Mouse (Mus musculus): Measurements from ENCODE around the gene Pi4k2b. TPM values are rescaled to one million over a fixed set of nuclear protein-coding genes. Genes with fewer than 3 reads are reported as not detected.

Pi4k2b gene
- polyA plus RNA-seq, 1 experiment = 65.9 TPM

DNA sequence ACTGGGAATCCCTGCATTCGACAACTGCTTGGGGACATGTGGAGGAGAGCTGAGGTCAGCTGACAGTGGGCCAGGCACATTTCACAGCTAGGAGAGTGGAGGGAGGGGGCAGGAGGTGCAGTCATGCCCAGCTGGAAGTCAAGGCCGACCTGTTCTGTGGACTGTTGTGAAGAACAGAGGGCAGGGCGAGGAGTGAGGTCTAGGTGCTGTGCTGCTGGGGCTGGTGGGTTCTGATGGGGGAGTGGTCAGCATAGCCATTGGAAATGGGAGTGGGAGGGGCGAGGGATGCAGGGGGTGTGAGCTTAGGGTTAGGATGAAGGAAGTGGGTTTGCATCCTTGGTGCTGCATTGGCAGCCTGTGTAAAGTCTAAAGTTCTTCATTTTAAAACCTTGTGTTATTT, 64.4 kb downstream of the Pi4k2b start:
- Histone ChIP-seq H3K27ac (ENCODE audit: control insufficient read depth, insufficient read depth, low read depth, low read length) (no peak overlapping the region), H3K4me1 (ENCODE audit: control insufficient read depth, insufficient read depth, low read length) (no peaks in the 10 kb centered on the region), H3K36me3 (ENCODE audit: control insufficient read depth, insufficient read depth, low read length) (no peaks in the 10 kb centered on the region), H3K4me3 (ENCODE audit: control insufficient read depth, low read depth, low read length) (no peak overlapping the region), H3K27me3 (ENCODE audit: control insufficient read depth, insufficient read depth, low read length) (no peaks in the 10 kb centered on the region)
- TF ChIP-seq POLR2A (IDR thresholded peaks at IDR 0.05; ENCODE audit: control insufficient read depth, low read depth, low read length) = no peak
- no peak for TF ChIP-seq CTCF (IDR thresholded peaks at IDR 0.05; ENCODE audit: control insufficient read depth, insufficient read depth, insufficient replicate concordance, low read depth, low read length)

DNA sequence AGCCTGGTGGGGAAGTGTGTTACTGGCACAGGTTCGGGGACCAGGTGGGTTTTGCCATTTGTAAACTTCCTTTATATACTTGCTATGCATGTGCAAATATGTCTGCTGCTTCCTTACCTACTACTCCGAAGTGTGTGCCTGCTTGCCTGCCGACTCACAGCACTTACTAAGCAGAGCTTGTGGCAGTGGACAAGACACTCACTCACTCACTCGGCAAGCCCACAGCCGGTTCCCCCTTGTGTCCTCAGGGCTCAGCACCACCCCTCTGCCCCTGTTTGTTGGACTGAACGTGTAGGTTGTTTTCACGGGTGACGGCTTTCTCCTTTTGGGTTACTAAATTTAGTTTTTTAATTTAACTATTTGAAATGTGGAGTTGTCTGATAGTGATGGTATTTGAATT, 65.0 kb downstream of the Pi4k2b start:
- H3K27me3 ChIP-seq (ENCODE audit: control insufficient read depth, insufficient read depth, low read length) = no peaks in the 10 kb centered on the region
- H3K4me1 ChIP-seq (ENCODE audit: control insufficient read depth, insufficient read depth, low read length) = no peaks in the 10 kb centered on the region
- TF ChIP-seq CTCF (IDR thresholded peaks at IDR 0.05; ENCODE audit: control insufficient read depth, insufficient read depth, insufficient replicate concordance, low read depth, low read length) (no peak), POLR2A (IDR thresholded peaks at IDR 0.05; ENCODE audit: control insufficient read depth, low read depth, low read length) (no peak)
- no peaks in the 10 kb centered on the region for H3K36me3 ChIP-seq (ENCODE audit: control insufficient read depth, insufficient read depth, low read length)
- no peak overlapping the region for H3K27ac ChIP-seq (ENCODE audit: control insufficient read depth, insufficient read depth, low read depth, low read length)
- no peak overlapping the region for H3K4me3 ChIP-seq (ENCODE audit: control insufficient read depth, low read depth, low read length)

DNA sequence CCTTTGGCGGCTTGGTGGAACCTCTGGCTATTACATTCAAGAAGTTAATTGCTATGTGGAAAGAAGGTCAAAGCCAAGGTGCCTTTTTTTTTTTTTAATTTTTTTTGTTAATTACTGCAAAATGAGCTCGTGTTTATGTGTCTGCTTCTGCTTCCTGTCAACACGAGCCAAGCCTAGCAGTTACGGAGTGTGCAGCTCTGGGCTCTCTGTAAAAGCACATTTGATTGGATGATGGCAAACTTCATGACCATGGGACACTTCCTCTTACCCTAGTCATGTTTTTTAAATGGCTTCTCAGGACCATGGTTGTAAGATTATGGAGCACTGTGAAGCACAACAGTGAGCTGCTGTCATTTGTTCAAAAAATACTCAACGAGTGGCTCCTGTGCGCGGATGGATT, 65.7 kb downstream of the Pi4k2b start:
- TF ChIP-seq POLR2A (IDR thresholded peaks at IDR 0.05; ENCODE audit: control insufficient read depth, low read depth, low read length) = no peak
- no peak for TF ChIP-seq CTCF (IDR thresholded peaks at IDR 0.05; ENCODE audit: control insufficient read depth, insufficient read depth, insufficient replicate concordance, low read depth, low read length)
- Histone ChIP-seq H3K36me3 (ENCODE audit: control insufficient read depth, insufficient read depth, low read length) (no peaks in the 10 kb centered on the region), H3K27ac (ENCODE audit: control insufficient read depth, insufficient read depth, low read depth, low read length) (no peak overlapping the region)

DNA sequence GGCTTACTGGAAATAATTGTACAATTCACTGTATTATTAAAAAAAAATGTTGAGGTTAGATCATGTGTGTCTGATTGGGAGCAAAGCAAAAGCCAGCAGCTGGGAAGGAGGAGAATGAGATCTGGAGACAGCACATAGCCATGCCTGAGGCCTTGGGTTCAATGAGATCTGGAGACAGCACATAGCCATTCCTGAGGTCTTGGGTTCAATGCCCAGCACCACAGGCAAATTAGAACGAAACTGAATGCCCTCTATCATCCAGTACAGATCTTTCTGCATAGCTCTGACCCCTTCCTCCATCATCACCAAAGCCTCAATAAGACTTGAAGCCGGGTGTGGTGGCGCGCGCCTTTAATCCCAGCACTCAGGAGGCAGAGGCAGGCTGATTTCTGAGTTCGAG, 69.1 kb downstream of the Pi4k2b start:
- no peaks in the 10 kb centered on the region for H3K36me3 ChIP-seq (ENCODE audit: control insufficient read depth, insufficient read depth, low read length)
- no peak overlapping the region for H3K4me3 ChIP-seq (ENCODE audit: control insufficient read depth, low read depth, low read length)
- TF ChIP-seq CTCF (IDR thresholded peaks at IDR 0.05; ENCODE audit: control insufficient read depth, insufficient read depth, insufficient replicate concordance, low read depth, low read length) = no peak
- TF ChIP-seq POLR2A (IDR thresholded peaks at IDR 0.05; ENCODE audit: control insufficient read depth, low read depth, low read length) = no peak
- H3K27me3 ChIP-seq (ENCODE audit: control insufficient read depth, insufficient read depth, low read length) = no peaks in the 10 kb centered on the region
- no peaks in the 10 kb centered on the region for H3K4me1 ChIP-seq (ENCODE audit: control insufficient read depth, insufficient read depth, low read length)
- H3K27ac ChIP-seq (ENCODE audit: control insufficient read depth, insufficient read depth, low read depth, low read length) = no peak overlapping the region

More for the DNA sequence above, 65.7 kb downstream of the Pi4k2b start:
- Histone ChIP-seq H3K4me3 (ENCODE audit: control insufficient read depth, low read depth, low read length) (no peak overlapping the region), H3K4me1 (ENCODE audit: control insufficient read depth, insufficient read depth, low read length) (no peaks in the 10 kb centered on the region), H3K27me3 (ENCODE audit: control insufficient read depth, insufficient read depth, low read length) (no peaks in the 10 kb centered on the region)

DNA sequence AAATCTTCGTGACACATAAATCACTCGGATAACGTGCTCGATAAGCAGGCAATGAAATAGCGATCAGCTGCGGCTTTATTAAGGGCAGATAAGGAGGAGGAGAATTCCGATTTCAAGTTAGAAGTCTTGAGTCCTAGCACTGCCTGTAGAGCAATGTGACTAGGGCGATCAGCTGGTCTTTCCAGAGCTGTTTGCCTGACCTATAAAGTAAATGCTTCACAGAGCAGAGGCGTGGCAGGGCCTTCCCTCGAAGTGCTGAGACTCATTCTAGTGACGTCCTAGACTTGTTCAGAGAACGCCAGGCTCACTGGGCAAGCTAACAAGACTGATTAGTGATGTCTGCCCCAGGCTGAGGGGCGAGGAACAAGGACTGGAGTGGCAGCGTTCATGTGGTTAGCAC, 69.7 kb downstream of the Pi4k2b start:
- Histone ChIP-seq H3K27me3 (ENCODE audit: control insufficient read depth, insufficient read depth, low read length) (no peaks in the 10 kb centered on the region), H3K36me3 (ENCODE audit: control insufficient read depth, insufficient read depth, low read length) (no peaks in the 10 kb centered on the region), H3K4me1 (ENCODE audit: control insufficient read depth, insufficient read depth, low read length) (no peaks in the 10 kb centered on the region), H3K27ac (ENCODE audit: control insufficient read depth, insufficient read depth, low read depth, low read length) (no peak overlapping the region), H3K4me3 (ENCODE audit: control insufficient read depth, low read depth, low read length) (no peak overlapping the region)
- TF ChIP-seq POLR2A (IDR thresholded peaks at IDR 0.05; ENCODE audit: control insufficient read depth, low read depth, low read length) (no peak), CTCF (IDR thresholded peaks at IDR 0.05; ENCODE audit: control insufficient read depth, insufficient read depth, insufficient replicate concordance, low read depth, low read length) (no peak)

DNA sequence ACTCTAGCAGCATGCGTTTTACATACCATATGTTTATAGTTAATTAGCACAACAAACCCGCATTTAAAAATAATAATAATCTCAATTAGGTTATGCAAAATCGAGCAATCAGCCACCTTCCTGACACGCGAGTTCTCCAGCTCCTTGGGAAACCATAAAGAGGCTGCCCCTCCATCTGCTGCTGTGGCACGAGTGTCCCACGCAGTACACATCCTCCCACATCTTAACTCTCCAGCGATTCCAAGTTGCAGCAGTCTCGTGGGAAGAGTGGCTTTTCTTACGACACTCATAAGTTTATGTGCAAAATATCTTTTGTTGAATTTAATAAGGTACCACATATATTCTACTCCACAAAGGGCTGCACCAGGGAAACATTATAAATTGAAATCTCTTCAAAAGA, 71.1 kb downstream of the Pi4k2b start:
- Histone ChIP-seq H3K27me3 (ENCODE audit: control insufficient read depth, insufficient read depth, low read length) (no peaks in the 10 kb centered on the region), H3K4me3 (ENCODE audit: control insufficient read depth, low read depth, low read length) (no peak overlapping the region), H3K27ac (ENCODE audit: control insufficient read depth, insufficient read depth, low read depth, low read length) (no peak overlapping the region), H3K36me3 (ENCODE audit: control insufficient read depth, insufficient read depth, low read length) (no peaks in the 10 kb centered on the region), H3K4me1 (ENCODE audit: control insufficient read depth, insufficient read depth, low read length) (no peaks in the 10 kb centered on the region)
- TF ChIP-seq POLR2A (IDR thresholded peaks at IDR 0.05; ENCODE audit: control insufficient read depth, low read depth, low read length) (no peak), CTCF (IDR thresholded peaks at IDR 0.05; ENCODE audit: control insufficient read depth, insufficient read depth, insufficient replicate concordance, low read depth, low read length) (no peak)

DNA sequence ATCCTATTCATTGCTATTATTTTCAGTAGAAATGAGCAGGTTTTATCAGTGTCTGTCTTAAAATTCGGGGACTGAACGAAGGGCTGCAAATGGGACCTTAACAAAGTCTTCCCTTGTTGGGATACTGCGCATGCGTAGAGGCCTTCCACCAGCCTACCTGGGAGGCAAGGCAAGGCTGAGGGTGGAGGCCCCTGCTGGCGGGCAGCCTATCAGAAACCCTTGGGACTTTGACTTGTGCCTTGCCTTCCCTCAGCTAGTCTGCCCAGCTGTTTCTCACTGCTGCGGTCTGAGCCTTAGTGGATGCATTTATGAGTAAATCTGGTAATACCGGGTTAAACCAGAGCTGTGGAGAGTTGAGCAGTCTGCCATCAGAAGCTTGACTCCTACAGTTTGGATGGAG, 71.9 kb downstream of the Pi4k2b start:
- Histone ChIP-seq H3K4me3 (ENCODE audit: control insufficient read depth, low read depth, low read length) (no peak overlapping the region), H3K27ac (ENCODE audit: control insufficient read depth, insufficient read depth, low read depth, low read length) (no peak overlapping the region), H3K36me3 (ENCODE audit: control insufficient read depth, insufficient read depth, low read length) (no peaks in the 10 kb centered on the region), H3K4me1 (ENCODE audit: control insufficient read depth, insufficient read depth, low read length) (no peaks in the 10 kb centered on the region), H3K27me3 (ENCODE audit: control insufficient read depth, insufficient read depth, low read length) (no peaks in the 10 kb centered on the region)
- no peak for TF ChIP-seq CTCF (IDR thresholded peaks at IDR 0.05; ENCODE audit: control insufficient read depth, insufficient read depth, insufficient replicate concordance, low read depth, low read length)
- no peak for TF ChIP-seq POLR2A (IDR thresholded peaks at IDR 0.05; ENCODE audit: control insufficient read depth, low read depth, low read length)

DNA sequence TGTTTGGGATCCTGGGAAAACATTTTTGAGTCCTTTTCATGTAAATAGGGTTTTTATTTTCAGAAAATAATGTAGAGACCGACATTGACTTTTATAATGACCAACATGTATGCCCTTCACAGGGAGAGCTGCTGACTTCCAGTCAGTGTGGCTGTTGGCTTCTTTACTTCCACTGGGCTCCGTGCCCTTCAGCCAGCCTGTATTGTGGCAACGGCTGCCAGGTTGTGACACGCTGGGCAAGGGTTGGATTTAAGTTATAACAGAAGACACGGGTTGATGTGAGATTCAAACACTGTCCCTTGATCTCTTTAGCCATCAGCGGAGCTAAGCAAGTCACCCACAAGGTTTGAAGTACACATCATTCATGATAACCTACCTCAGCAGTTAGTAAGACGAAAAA, 77.3 kb downstream of the Pi4k2b start:
- Histone ChIP-seq H3K4me3 (ENCODE audit: control insufficient read depth, low read depth, low read length) (no peak overlapping the region), H3K27ac (ENCODE audit: control insufficient read depth, insufficient read depth, low read depth, low read length) (no peak overlapping the region), H3K27me3 (ENCODE audit: control insufficient read depth, insufficient read depth, low read length) (no peaks in the 10 kb centered on the region), H3K4me1 (ENCODE audit: control insufficient read depth, insufficient read depth, low read length) (no peaks in the 10 kb centered on the region), H3K36me3 (ENCODE audit: control insufficient read depth, insufficient read depth, low read length) (peaks cover 1% of the 10 kb centered on the region; the same call in 1 of the 2 replicates)
- TF ChIP-seq CTCF (IDR thresholded peaks at IDR 0.05; ENCODE audit: control insufficient read depth, insufficient read depth, insufficient replicate concordance, low read depth, low read length) (no peak), POLR2A (IDR thresholded peaks at IDR 0.05; ENCODE audit: control insufficient read depth, low read depth, low read length) (no peak)

Other genes with a start within 250 kb of the Pi4k2b start
- gene Lgi2, start 175.1 kb upstream of the Pi4k2b start, polyA plus RNA-seq (2012; rRNA removed) = 0.54 and 1.0 TPM in 2 replicates
- 6.1 and 6.9 TPM in 2 replicates for gene Sepsecs, start 71.9 kb upstream of the Pi4k2b start, polyA plus RNA-seq (2012; rRNA removed)
- gene Zcchc4, start 33.8 kb downstream of the Pi4k2b start, polyA plus RNA-seq (2012; rRNA removed) = 3.9 and 4.1 TPM in 2 replicates
- 17.7 and 22.4 TPM in 2 replicates for gene Anapc4, start 92.4 kb downstream of the Pi4k2b start, polyA plus RNA-seq (2012; rRNA removed)

Measured in testis, adult 2 months (tissue).